Mouse (Mus musculus): ENCODE results near the gene Selenoh.
A peak's percentile ranks its signal among the peaks of the same experiment; 100 is the strongest.

Selenoh gene

GRCm38 (mm10) chr2:84670569-84670933 is at the start of gene Selenoh:
TSS of gene Selenoh (minus strand) at chr2:84670770.
- peaks cover 8% of the 10 kb centered on the region for H3K36me3 ChIP-seq (ENCODE audit: control insufficient read depth, insufficient read depth, low read length, poor library complexity, severe bottlenecking)
- peak; percentile 92 for DNase-seq (ENCODE audit: low read depth, low spot score)
- no peaks in the 10 kb centered on the region; the same call in 1 of the 2 replicates for H3K27me3 ChIP-seq (ENCODE audit: control insufficient read depth, insufficient read depth, low read length, poor library complexity, severe bottlenecking)

GRCm38 (mm10) chr2:84717357-84717756 is 46.8 kb upstream of the Selenoh start:
- 0 out of 2 replicates have a peak, but pooled peaks cover 2% of the 10 kb centered on the region for H3K36me3 ChIP-seq (ENCODE audit: control insufficient read depth, insufficient read depth, low read length, poor library complexity, severe bottlenecking)

GRCm38 (mm10) chr2:84716423-84717355 is 46.1 kb upstream of the Selenoh start:
- peak; percentile 34 for DNase-seq (ENCODE audit: low read depth, low spot score)
- no peaks in the 10 kb centered on the region for H3K27me3 ChIP-seq (ENCODE audit: control insufficient read depth, insufficient read depth, low read length, poor library complexity, severe bottlenecking)
- 0 out of 2 replicates have a peak, but pooled peaks cover 2% of the 10 kb centered on the region for H3K36me3 ChIP-seq (ENCODE audit: control insufficient read depth, insufficient read depth, low read length, poor library complexity, severe bottlenecking)

More at GRCm38 (mm10) chr2:84717357-84717756, 46.8 kb upstream of the Selenoh start:
- no peaks in the 10 kb centered on the region for H3K27me3 ChIP-seq (ENCODE audit: control insufficient read depth, insufficient read depth, low read length, poor library complexity, severe bottlenecking)
- DNase-seq (ENCODE audit: low read depth, low spot score): no peak

GRCm38 (mm10) chr2:84715562-84716361 is 45.2 kb upstream of the Selenoh start:
- peak; percentile 97 for DNase-seq (ENCODE audit: low read depth, low spot score)
- Histone ChIP-seq H3K27me3 (ENCODE audit: control insufficient read depth, insufficient read depth, low read length, poor library complexity, severe bottlenecking) (no peaks in the 10 kb centered on the region), H3K36me3 (ENCODE audit: control insufficient read depth, insufficient read depth, low read length, poor library complexity, severe bottlenecking) (0 out of 2 replicates have a peak, but pooled peaks cover under 1% of the 10 kb centered on the region)

- H3K36me3 ChIP-seq (ENCODE audit: control insufficient read depth, insufficient read depth, low read length, poor library complexity, severe bottlenecking): 0 out of 2 replicates have a peak, but pooled peaks cover 4% of the 10 kb centered on the region
- DNase-seq (ENCODE audit: low read depth, low spot score): peak; percentile 99
Observed at GRCm38 (mm10) chr2:84714811-84715561, 44.4 kb upstream of the Selenoh start, which contains the start of gene Zdhhc5. TSS of gene Zdhhc5 (minus strand) at chr2:84715180.

GRCm38 (mm10) chr2:84714422-84714810 is 43.8 kb upstream of the Selenoh start:
- DNase-seq (ENCODE audit: low read depth, low spot score): no peak
- 0 out of 2 replicates have a peak, but pooled peaks cover 4% of the 10 kb centered on the region for H3K36me3 ChIP-seq (ENCODE audit: control insufficient read depth, insufficient read depth, low read length, poor library complexity, severe bottlenecking)
- H3K27me3 ChIP-seq (ENCODE audit: control insufficient read depth, insufficient read depth, low read length, poor library complexity, severe bottlenecking): no peaks in the 10 kb centered on the region

More at GRCm38 (mm10) chr2:84714811-84715561, 44.4 kb upstream of the Selenoh start, which contains the start of gene Zdhhc5:
- no peaks in the 10 kb centered on the region for H3K27me3 ChIP-seq (ENCODE audit: control insufficient read depth, insufficient read depth, low read length, poor library complexity, severe bottlenecking)

GRCm38 (mm10) chr2:84711898-84712297 is 41.3 kb upstream of the Selenoh start:
- 0 out of 2 replicates have a peak, but pooled peaks cover 6% of the 10 kb centered on the region for H3K36me3 ChIP-seq (ENCODE audit: control insufficient read depth, insufficient read depth, low read length, poor library complexity, severe bottlenecking)
- no peak for DNase-seq (ENCODE audit: low read depth, low spot score)

GRCm38 (mm10) chr2:84707523-84707922 is 37.0 kb upstream of the Selenoh start:
- peaks cover 12% of the 10 kb centered on the region; the same call in 1 of the 2 replicates for H3K36me3 ChIP-seq (ENCODE audit: control insufficient read depth, insufficient read depth, low read length, poor library complexity, severe bottlenecking)
- DNase-seq (ENCODE audit: low read depth, low spot score): no peak

More at GRCm38 (mm10) chr2:84711898-84712297, 41.3 kb upstream of the Selenoh start:
- H3K27me3 ChIP-seq (ENCODE audit: control insufficient read depth, insufficient read depth, low read length, poor library complexity, severe bottlenecking): no peaks in the 10 kb centered on the region

GRCm38 (mm10) chr2:84705295-84705694 is 34.7 kb upstream of the Selenoh start:
- peak; percentile 30 for DNase-seq (ENCODE audit: low read depth, low spot score)
- H3K27me3 ChIP-seq (ENCODE audit: control insufficient read depth, insufficient read depth, low read length, poor library complexity, severe bottlenecking): no peaks in the 10 kb centered on the region
- peaks cover 10% of the 10 kb centered on the region; the same call in 1 of the 2 replicates for H3K36me3 ChIP-seq (ENCODE audit: control insufficient read depth, insufficient read depth, low read length, poor library complexity, severe bottlenecking)

More at GRCm38 (mm10) chr2:84707523-84707922, 37.0 kb upstream of the Selenoh start:
- H3K27me3 ChIP-seq (ENCODE audit: control insufficient read depth, insufficient read depth, low read length, poor library complexity, severe bottlenecking): no peaks in the 10 kb centered on the region

- no peaks in the 10 kb centered on the region for H3K27me3 ChIP-seq (ENCODE audit: control insufficient read depth, insufficient read depth, low read length, poor library complexity, severe bottlenecking)
- DNase-seq (ENCODE audit: low read depth, low spot score): no peak
- H3K36me3 ChIP-seq (ENCODE audit: control insufficient read depth, insufficient read depth, low read length, poor library complexity, severe bottlenecking): peaks cover 10% of the 10 kb centered on the region; the same call in 1 of the 2 replicates
Observed at GRCm38 (mm10) chr2:84704329-84704728, 33.8 kb upstream of the Selenoh start.

- peaks cover 11% of the 10 kb centered on the region; the same call in 1 of the 2 replicates for H3K36me3 ChIP-seq (ENCODE audit: control insufficient read depth, insufficient read depth, low read length, poor library complexity, severe bottlenecking)
- no peak for DNase-seq (ENCODE audit: low read depth, low spot score)
- no peaks in the 10 kb centered on the region for H3K27me3 ChIP-seq (ENCODE audit: control insufficient read depth, insufficient read depth, low read length, poor library complexity, severe bottlenecking)
Observed at GRCm38 (mm10) chr2:84703497-84703896, 32.9 kb upstream of the Selenoh start.

GRCm38 (mm10) chr2:84695007-84695695 is 24.6 kb upstream of the Selenoh start:
- Histone ChIP-seq H3K36me3 (ENCODE audit: control insufficient read depth, insufficient read depth, low read length, poor library complexity, severe bottlenecking) (peaks cover 12% of the 10 kb centered on the region), H3K27me3 (ENCODE audit: control insufficient read depth, insufficient read depth, low read length, poor library complexity, severe bottlenecking) (no peaks in the 10 kb centered on the region)
- DNase-seq (ENCODE audit: low read depth, low spot score): no peak

GRCm38 (mm10) chr2:84690050-84690449 is 19.5 kb upstream of the Selenoh start:
- peaks cover 21% of the 10 kb centered on the region for H3K36me3 ChIP-seq (ENCODE audit: control insufficient read depth, insufficient read depth, low read length, poor library complexity, severe bottlenecking)
- no peak for DNase-seq (ENCODE audit: low read depth, low spot score)
- no peaks in the 10 kb centered on the region for H3K27me3 ChIP-seq (ENCODE audit: control insufficient read depth, insufficient read depth, low read length, poor library complexity, severe bottlenecking)
